Mouse (Mus musculus) midbrain, embryonic 14.5 days (tissue): ENCODE measurements around the gene Kcnh1. TPM values are rescaled to one million over a fixed set of nuclear protein-coding genes. Genes with fewer than 3 reads are reported as not detected.
A peak's percentile ranks its signal among the peaks of the same experiment; 100 is the strongest.

Experiments
- ATAC-seq: fragments of 200-750 bp; cut with Nextera tagmentation; 2 replicates; pipeline ENCODE4 v1.8.0; 2017; ENCODE audit warnings: moderate number of reproducible peaks, moderate library complexity; ENCODE audit not compliant: low FRiP score, low TSS enrichment
- DNase-seq: peaks from one replicate; pipeline ENCODE4 v3.0.0-alpha.2; 2015
- H3K27ac ChIP-seq: fragments of 300-500 bp; sonication (generic); replicated peaks from 2 replicates; pipeline ENCODE4 v1.5.1; 2014; ENCODE audit warnings: mild to moderate bottlenecking, low read depth, low read length, moderate library complexity
- H3K27me3 ChIP-seq: fragments of 300-500 bp; sonication (generic); 2 replicates; pipeline ENCODE4 v1.6.1; 2014; ENCODE audit warnings: low read length, control low read depth, mixed read lengths; ENCODE audit not compliant: control insufficient read depth, insufficient read depth
- H3K36me3 ChIP-seq: fragments of 300-500 bp; sonication (generic); 2 replicates; pipeline ENCODE4 v1.6.1; 2014; ENCODE audit warnings: low read length, control low read depth; ENCODE audit not compliant: control insufficient read depth, insufficient read depth
- H3K4me1 ChIP-seq: fragments of 300-500 bp; sonication (generic); 2 replicates; pipeline ENCODE4 v1.6.1; 2014; ENCODE audit warnings: mild to moderate bottlenecking, antibody characterized with exemption, low read length, control low read depth; ENCODE audit not compliant: control insufficient read depth, insufficient read depth
- H3K4me2 ChIP-seq: fragments of 300-500 bp; sonication (generic); 2 replicates; pipeline ENCODE4 v1.6.1; 2014; ENCODE audit warnings: mild to moderate bottlenecking, low read length, moderate library complexity
- H3K4me3 ChIP-seq: fragments of 300-500 bp; sonication (generic); replicated peaks from 2 replicates; pipeline ENCODE4 v1.5.1; 2014; ENCODE audit warnings: low read depth, low read length
- H3K9ac ChIP-seq: fragments of 300-500 bp; sonication (generic); replicated peaks from 2 replicates; pipeline ENCODE4 v1.6.1; 2014; ENCODE audit warnings: mild to moderate bottlenecking, low read length, moderate library complexity
- H3K9me3 ChIP-seq: fragments of 300-500 bp; sonication (generic); 2 replicates; pipeline ENCODE4 v1.6.1; 2016; ENCODE audit warnings: low read length, control low read depth, mixed read lengths; ENCODE audit not compliant: control insufficient read depth
- WGBS: fragments of 180-500 bp; shearing (Covaris S2); extraction: QIAGEN DNeasy Blood & Tissue Kit; methylation state at CpG from one replicate; pipeline ENCODE4 v1.1.7; 2014; 5-methylcytosine and 5-hydroxymethylcytosine counted together
- polyA plus RNA-seq: library from polyadenylated mRNA; unstranded; fragments of >200 nt; fragmentation: Nextera tagmentation; extraction: Ambion mirVana; gene quantifications from 2 replicates; pipeline ENCODE4 v1.2.1, GENCODE M21; 2014

The Kcnh1 gene
- polyA plus RNA-seq, 1 experiment from 2014 or later, result 2.1 TPM

GRCm38 (mm10) chr1:192485030-192485429 lies 294.5 kb downstream of the Kcnh1 start:
- 85% methylated on average over 3 of the region's 3 CpGs for WGBS

DNA sequence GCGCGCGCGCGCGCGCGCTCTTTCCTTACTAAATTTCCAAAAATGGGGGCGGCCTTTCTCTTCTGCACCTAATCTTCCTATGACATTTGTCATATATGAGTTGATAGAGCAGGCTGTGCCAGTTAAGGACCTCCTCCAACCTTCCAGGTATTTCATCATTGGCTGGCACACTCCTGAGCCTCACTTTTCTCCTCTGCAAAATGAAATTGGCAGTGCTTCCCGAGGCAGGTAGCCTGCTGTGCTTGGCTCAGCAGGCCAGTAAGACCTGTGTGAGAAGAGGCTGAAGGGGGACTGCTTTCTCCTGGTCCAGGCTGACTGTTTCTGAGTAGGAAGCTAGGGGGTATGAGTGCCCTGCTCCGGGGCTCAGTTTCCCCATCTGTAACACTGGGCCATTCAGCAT lies 297.0 kb downstream of the Kcnh1 start:
- no peaks in the 10 kb centered on the region for H3K9me3 ChIP-seq
- H3K4me2 ChIP-seq, result no peak overlapping the region
- H3K9ac ChIP-seq, result no peak overlapping the region
- H3K36me3 ChIP-seq, result no peaks in the 10 kb centered on the region
- WGBS, result 92% methylated on average over 11 of the region's 11 CpGs
- no peak overlapping the region for H3K27ac ChIP-seq
- DNase-seq (no peak), ATAC-seq (no peak)
- H3K27me3 ChIP-seq, result no peaks in the 10 kb centered on the region
- H3K4me1 ChIP-seq, result no peaks in the 10 kb centered on the region
- no peak overlapping the region for H3K4me3 ChIP-seq

More at GRCm38 (mm10) chr1:192485030-192485429, 294.5 kb downstream of the Kcnh1 start:
- H3K4me1 ChIP-seq, result no peaks in the 10 kb centered on the region
- no peak overlapping the region for H3K27ac ChIP-seq
- H3K4me2 ChIP-seq, result no peak overlapping the region
- H3K4me3 ChIP-seq, result no peak overlapping the region
- no peaks in the 10 kb centered on the region for H3K36me3 ChIP-seq
- ATAC-seq (no peak), DNase-seq (no peak)
- H3K9me3 ChIP-seq, result no peaks in the 10 kb centered on the region
- H3K9ac ChIP-seq, result no peak overlapping the region
- no peaks in the 10 kb centered on the region for H3K27me3 ChIP-seq

DNA sequence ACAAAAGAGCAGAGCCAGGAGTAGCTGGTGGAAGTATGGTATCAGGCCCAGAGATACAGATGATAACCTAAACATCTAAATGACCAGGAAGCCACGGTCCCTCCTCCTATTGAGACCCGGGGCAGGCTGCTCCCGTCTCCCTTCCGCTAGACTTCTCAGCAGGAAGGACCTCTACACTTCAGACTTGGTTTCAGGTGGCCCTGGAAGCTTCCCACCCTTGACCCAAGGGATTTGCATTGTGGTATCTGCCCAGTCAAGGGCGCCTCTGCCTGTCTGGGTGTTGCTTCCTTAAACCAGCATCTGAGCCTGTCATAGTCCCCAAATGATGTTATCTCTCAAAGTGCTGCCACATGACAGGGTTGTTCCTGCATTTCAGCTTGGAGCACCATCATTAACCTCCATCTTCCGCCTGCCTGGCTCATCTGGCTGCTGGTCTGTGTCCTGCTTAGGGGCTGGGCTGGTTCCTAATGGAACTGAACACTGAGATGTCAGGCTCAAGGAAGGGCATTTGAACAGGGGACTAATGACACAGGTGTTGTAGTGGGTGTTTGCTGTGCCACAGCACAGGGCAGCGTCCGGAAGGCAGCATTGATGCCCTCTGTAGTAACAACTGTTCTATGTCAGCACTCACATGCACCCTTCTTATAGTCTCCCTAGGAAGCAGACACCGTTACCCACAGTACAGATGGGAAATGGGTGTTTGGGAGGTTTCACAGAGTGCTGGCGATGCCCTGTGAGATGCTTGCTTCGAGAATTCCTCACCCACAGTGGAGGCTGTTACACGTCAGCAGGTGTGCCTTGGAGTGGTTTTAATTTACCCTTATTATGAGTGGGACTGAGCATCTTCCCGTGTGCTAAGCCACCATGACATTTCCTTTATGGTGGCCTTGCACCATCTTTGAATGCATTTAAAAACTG lies 299.6 kb downstream of the Kcnh1 start:
- no peak overlapping the region for H3K4me2 ChIP-seq

DNA sequence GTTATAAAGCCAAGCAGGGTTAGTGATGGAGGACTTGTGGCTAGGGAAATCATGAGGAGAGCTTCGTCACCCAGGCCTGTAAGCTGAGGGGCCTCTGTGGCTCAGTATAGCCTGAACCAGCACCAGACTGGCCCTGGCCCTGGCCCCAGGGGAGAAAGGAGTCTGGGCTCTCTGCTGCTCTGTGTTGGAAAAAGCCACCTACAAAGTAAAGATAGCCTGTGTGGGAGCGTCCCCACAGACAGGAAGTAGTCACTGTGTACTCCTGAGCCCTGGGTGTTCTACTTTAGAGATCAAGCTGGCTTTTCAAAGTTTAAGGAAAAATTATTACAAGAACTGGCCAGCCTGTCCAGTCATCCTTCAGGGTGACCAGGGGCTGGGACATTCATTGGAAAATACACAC lies 306.9 kb downstream of the Kcnh1 start:
- no peaks in the 10 kb centered on the region for H3K9me3 ChIP-seq
- no peak overlapping the region for H3K27ac ChIP-seq
- H3K36me3 ChIP-seq, result no peaks in the 10 kb centered on the region
- no peaks in the 10 kb centered on the region for H3K4me1 ChIP-seq
- no peak overlapping the region for H3K4me3 ChIP-seq
- no peak for ATAC-seq
- WGBS, result 86% methylated on average over 2 of the region's 2 CpGs
- no peaks in the 10 kb centered on the region for H3K27me3 ChIP-seq
- H3K9ac ChIP-seq, result no peak overlapping the region
- no peak for DNase-seq
- H3K4me2 ChIP-seq, result no peak overlapping the region

More for the DNA sequence above, 299.6 kb downstream of the Kcnh1 start:
- Histone ChIP-seq H3K36me3 (no peaks in the 10 kb centered on the region), H3K4me3 (no peak overlapping the region), H3K9me3 (no peaks in the 10 kb centered on the region), H3K27me3 (no peaks in the 10 kb centered on the region), H3K4me1 (no peaks in the 10 kb centered on the region), H3K9ac (no peak overlapping the region), H3K27ac (no peak overlapping the region)
- no peak for ATAC-seq
- no peak for DNase-seq
- WGBS, result 76% methylated on average over 13 of the region's 13 CpGs

DNA sequence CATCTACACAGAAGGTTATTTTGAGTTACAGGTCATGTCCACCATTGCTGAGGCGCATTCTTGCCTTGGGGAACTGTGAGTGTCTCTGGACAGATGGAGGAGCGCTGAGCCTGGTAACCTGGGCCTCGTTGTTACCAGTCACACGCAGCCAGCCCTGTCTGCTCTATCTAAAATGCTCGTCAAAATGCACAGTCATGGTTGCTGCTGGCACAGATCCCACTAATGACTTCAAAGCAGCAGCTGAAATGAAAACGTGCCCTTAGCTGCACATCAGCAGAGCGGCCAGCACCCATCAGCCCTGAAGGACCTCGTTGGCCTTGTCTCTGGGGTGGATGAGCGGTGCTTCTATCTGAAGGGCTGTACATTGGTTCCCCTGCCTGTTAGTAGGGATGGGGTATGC lies 311.4 kb downstream of the Kcnh1 start:
- Histone ChIP-seq H3K36me3 (no peaks in the 10 kb centered on the region), H3K9me3 (no peaks in the 10 kb centered on the region), H3K27me3 (no peaks in the 10 kb centered on the region), H3K4me2 (no peak overlapping the region), H3K9ac (no peak overlapping the region), H3K27ac (no peak overlapping the region), H3K4me1 (no peaks in the 10 kb centered on the region), H3K4me3 (no peak overlapping the region)
- WGBS, result 76% methylated on average over 9 of the region's 9 CpGs
- DNase-seq, result peak; percentile 43
- no peak for ATAC-seq

- DNase-seq (no peak), ATAC-seq (no peak)
- H3K27me3 ChIP-seq, result no peaks in the 10 kb centered on the region
- H3K4me2 ChIP-seq, result no peak overlapping the region
- H3K36me3 ChIP-seq, result no peaks in the 10 kb centered on the region
- no peak overlapping the region for H3K4me3 ChIP-seq
- H3K9ac ChIP-seq, result no peak overlapping the region
- no peaks in the 10 kb centered on the region for H3K4me1 ChIP-seq
- no peak overlapping the region for H3K27ac ChIP-seq
- H3K9me3 ChIP-seq, result no peaks in the 10 kb centered on the region
These were observed 312.3 kb downstream of the Kcnh1 start for GRCm38 (mm10) chr1:192502835-192503234.

DNA sequence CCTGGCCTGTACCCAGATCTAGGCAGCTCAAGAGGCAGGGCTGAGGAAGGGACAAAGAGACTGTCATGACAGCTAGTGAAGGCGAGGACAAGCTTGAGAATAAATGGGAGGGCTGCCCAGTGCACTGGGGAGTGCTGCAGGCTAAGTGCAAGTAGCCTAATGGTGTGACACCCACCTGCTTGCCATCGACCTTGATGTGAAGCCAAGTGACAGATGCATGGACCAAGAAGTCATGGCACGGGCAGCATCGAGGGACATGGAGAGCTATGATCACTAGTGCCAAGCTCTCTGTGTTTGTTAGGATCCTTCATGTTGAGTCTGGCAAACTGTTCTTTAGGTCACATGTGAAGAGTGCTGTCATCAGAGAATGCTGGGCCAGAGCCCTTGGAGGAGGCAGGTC lies 313.1 kb downstream of the Kcnh1 start:
- Histone ChIP-seq H3K4me3 (no peak overlapping the region), H3K9me3 (no peaks in the 10 kb centered on the region), H3K36me3 (no peaks in the 10 kb centered on the region), H3K4me1 (no peaks in the 10 kb centered on the region), H3K4me2 (no peak overlapping the region), H3K27me3 (no peaks in the 10 kb centered on the region), H3K27ac (no peak overlapping the region), H3K9ac (no peak overlapping the region)
- no peak for DNase-seq
- ATAC-seq, result no peak
- 82% methylated on average over 4 of the region's 4 CpGs for WGBS

DNA sequence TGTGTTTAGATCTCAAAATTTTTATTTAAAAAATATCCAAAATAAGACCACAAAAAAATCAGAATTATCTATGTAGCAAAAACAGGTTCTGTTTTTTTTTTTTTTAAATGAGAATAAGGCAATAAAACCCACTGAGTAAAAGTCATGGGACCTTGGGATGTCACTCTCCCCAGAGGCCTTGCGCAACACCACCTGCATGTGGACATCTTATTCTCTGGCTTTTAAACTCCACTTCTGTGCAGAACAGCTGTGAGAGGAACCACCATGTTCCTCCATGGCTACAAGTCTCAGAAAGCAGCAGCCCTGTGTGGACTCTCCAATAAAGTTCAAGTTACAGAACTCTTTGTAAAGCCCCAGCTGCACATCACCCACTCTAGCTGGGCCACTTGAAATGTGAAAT lies 322.2 kb downstream of the Kcnh1 start:
- WGBS, result 97% methylated on average over 1 of the region's 1 CpGs

DNA sequence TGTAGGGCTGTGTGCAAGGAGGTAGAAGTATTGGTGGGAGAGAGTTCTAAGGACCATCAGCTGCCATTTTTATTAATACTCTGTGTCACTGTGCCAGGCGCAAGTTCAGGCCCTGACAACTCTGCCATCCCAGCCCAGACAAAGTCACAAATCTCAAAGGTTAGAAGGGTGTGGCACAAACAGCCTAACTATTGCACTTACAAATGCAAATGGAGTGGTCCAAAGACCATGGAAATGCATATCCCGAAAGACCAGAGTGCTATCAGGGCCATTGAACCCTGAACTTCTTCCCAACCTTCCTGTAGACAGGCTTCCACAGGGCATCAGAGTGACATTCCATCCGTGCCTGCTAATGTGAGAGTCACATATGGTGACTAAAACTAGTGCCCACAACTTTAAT lies 324.8 kb downstream of the Kcnh1 start:
- 85% methylated on average over 3 of the region's 3 CpGs for WGBS
- no peaks in the 10 kb centered on the region for H3K9me3 ChIP-seq
- H3K4me3 ChIP-seq, result no peak overlapping the region
- 0 out of 2 replicates have a peak, but pooled peaks cover under 1% of the 10 kb centered on the region for H3K4me1 ChIP-seq
- H3K27me3 ChIP-seq, result no peaks in the 10 kb centered on the region
- no peak overlapping the region for H3K9ac ChIP-seq
- no peak for DNase-seq
- no peaks in the 10 kb centered on the region for H3K36me3 ChIP-seq
- no peak overlapping the region for H3K4me2 ChIP-seq
- H3K27ac ChIP-seq, result no peak overlapping the region
- ATAC-seq, result no peak

More for the DNA sequence above, 322.2 kb downstream of the Kcnh1 start:
- H3K4me2 ChIP-seq, result no peak overlapping the region
- ATAC-seq (no peak), DNase-seq (no peak)
- no peaks in the 10 kb centered on the region for H3K4me1 ChIP-seq
- H3K9ac ChIP-seq, result no peak overlapping the region
- no peak overlapping the region for H3K27ac ChIP-seq
- H3K4me3 ChIP-seq, result no peak overlapping the region
- H3K36me3 ChIP-seq, result no peaks in the 10 kb centered on the region
- no peaks in the 10 kb centered on the region for H3K9me3 ChIP-seq
- H3K27me3 ChIP-seq, result no peaks in the 10 kb centered on the region
